Mouse (Mus musculus) myocyte (in vitro differentiated cells): Measurements from ENCODE around the gene Dnmt3l.

Experiments
- CEBPB ChIP-seq: IDR thresholded peaks from 2 replicates; pipeline ENCODE4 v1.6.1; 2011; ENCODE audit warnings: mild to moderate bottlenecking, moderate library complexity; ENCODE audit not compliant: poor library complexity, insufficient read depth, severe bottlenecking
- E2F4 ChIP-seq: IDR thresholded peaks from one replicate; pipeline ENCODE4 v1.6.1; 2011; ENCODE audit warnings: mild to moderate bottlenecking, control low read depth, moderate library complexity; ENCODE audit not compliant: insufficient read depth
- MYOG ChIP-seq, 3 experiments: IDR thresholded peaks; one replicate each; pipeline ENCODE4 v1.6.1; 2011; ENCODE audit warnings: control low read depth in 2 of 3, low read depth in 2 of 3, mild to moderate bottlenecking in 2 of 3; ENCODE audit not compliant: insufficient read length in 2 of 3, control insufficient read depth in 1 of 3, insufficient read depth in 1 of 3
- POLR2A ChIP-seq: IDR thresholded peaks from one replicate; pipeline ENCODE4 v1.6.1; 2011; ENCODE audit warnings: low read depth, mild to moderate bottlenecking, control low read depth, moderate library complexity; ENCODE audit not compliant: insufficient read length
- SRF ChIP-seq: IDR thresholded peaks from one replicate; pipeline ENCODE4 v1.6.1; 2011; ENCODE audit warnings: low read depth; ENCODE audit not compliant: control insufficient read depth, insufficient read length
- USF1 ChIP-seq: IDR thresholded peaks from one replicate; pipeline ENCODE4 v1.6.1; 2011; ENCODE audit warnings: low read depth, mild to moderate bottlenecking, control low read depth, moderate library complexity

- TF ChIP-seq E2F4 = no peak
- no peak for TF ChIP-seq POLR2A
- no peak for TF ChIP-seq CEBPB
- no peak for TF ChIP-seq MYOG (IDR thresholded peaks at IDR 0.05; ENCODE audit: control insufficient read depth in 1 of 3, insufficient read depth in 1 of 3, insufficient read length in 2 of 3, low read depth in 2 of 3)
- TF ChIP-seq USF1 = no peak
- no peak for TF ChIP-seq SRF
Measured at GRCm38 (mm10) chr10:78095221-78095620, 53.5 kb downstream of the Dnmt3l start.
